ENCODE assay signal across 8 mouse cellular contexts in the genomic region with DNA sequence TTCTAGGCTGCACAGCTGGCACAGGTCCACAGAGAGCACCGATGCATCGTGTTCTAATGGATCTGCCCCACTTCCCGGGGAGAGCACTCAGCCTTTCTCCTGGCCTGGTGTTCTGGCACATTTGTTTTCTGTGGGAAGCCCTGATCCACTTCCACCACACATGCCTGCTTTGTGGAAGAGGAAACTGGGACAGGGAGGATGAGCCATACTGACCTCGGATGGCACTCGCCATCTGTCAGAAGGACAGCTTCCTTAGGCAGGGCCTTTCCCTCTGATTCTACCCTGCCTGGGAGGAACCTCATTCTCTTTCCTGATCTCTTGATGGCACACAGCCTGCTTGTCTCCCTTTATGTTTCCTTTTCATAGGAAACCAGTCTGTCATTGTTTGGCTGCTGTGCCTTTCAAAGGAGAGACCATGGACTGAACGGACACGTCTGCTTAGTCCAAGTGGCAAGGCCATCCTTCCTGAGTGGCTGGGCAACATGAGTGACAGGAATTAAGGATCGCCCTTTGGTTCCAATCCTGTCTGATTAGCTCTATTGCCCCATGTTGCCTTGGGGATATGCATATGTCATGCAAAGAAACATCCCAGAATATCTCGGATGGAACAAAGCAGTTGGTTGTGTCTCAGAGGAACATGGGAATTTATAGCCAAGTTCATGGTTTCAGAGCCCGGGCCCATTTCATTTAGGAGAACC. TPM values are rescaled to one million over a fixed set of nuclear protein-coding genes. Genes with fewer than 3 reads are reported as not detected.
DNase-seq lines count a peak whose midpoint lies in the region; ATAC-seq and TF ChIP-seq lines count a peak whose summit lies in the region.

No protein-coding gene starts in this region.

- no peak overlapping the region for H3K4me2 ChIP-seq in hindbrain, embryonic 11.5 days (replicated peaks; ENCODE audit: low read depth, low read length)
- no peak overlapping the region for H3K4me2 ChIP-seq in lung, postnatal 0 days (replicated peaks; ENCODE audit: low read depth, low read length)
- no peak overlapping the region for H3K4me2 ChIP-seq in heart, embryonic 12.5 days

- no peak overlapping the region for H3K9ac ChIP-seq in hindbrain, embryonic 11.5 days (ENCODE audit: low read depth, low read length)
- no peak overlapping the region for H3K9ac ChIP-seq in lung, postnatal 0 days (replicated peaks; ENCODE audit: low read depth)
- no peak overlapping the region for H3K9ac ChIP-seq in heart, embryonic 12.5 days

- DNase-seq in hindbrain, embryonic 10.5 days (ENCODE audit: low spot score), result no peak
- no peak for DNase-seq in hindbrain, embryonic 11.5 days (ENCODE audit: low spot score)
- DNase-seq in adrenal gland, postnatal 10 days, result peak; percentile 35
- DNase-seq in cerebellum, postnatal 14 days, result peak; percentile 74 to 80
- peak; percentile 63 for DNase-seq in lung, postnatal 0 days (ENCODE audit: low spot score)
- no peak for DNase-seq in spleen, postnatal 4 days (ENCODE audit: low spot score in 2 of 2)

- no peaks in the 10 kb centered on the region for H3K27me3 ChIP-seq in hindbrain, embryonic 10.5 days (ENCODE audit: insufficient read depth, poor library complexity, severe bottlenecking)
- no peaks in the 10 kb centered on the region for H3K27me3 ChIP-seq in hindbrain, embryonic 11.5 days (ENCODE audit: control insufficient read depth, insufficient read depth, low read length)
- H3K27me3 ChIP-seq in lung, postnatal 0 days (replicated peaks; ENCODE audit: insufficient read depth, low read length), result no peaks in the 10 kb centered on the region
- no peaks in the 10 kb centered on the region for H3K27me3 ChIP-seq in heart, embryonic 12.5 days (replicated peaks)

- no peak for TF ChIP-seq CTCF in lung, postnatal 0 days (IDR thresholded peaks at IDR 0.05)

- peaks cover 9% of the 10 kb centered on the region; the same call in 1 of the 2 replicates for H3K4me1 ChIP-seq in hindbrain, embryonic 10.5 days (replicated peaks)
- no peaks in the 10 kb centered on the region for H3K4me1 ChIP-seq in hindbrain, embryonic 11.5 days (replicated peaks; ENCODE audit: control insufficient read depth, insufficient read depth, low read length)
- peaks cover 3% of the 10 kb centered on the region; the same call in 1 of the 2 replicates for H3K4me1 ChIP-seq in lung, postnatal 0 days (ENCODE audit: insufficient read depth, low read depth, low read length)
- no peaks in the 10 kb centered on the region for H3K4me1 ChIP-seq in heart, embryonic 12.5 days (replicated peaks)

- no peak overlapping the region for H3K4me3 ChIP-seq in hindbrain, embryonic 10.5 days
- H3K4me3 ChIP-seq in hindbrain, embryonic 11.5 days (ENCODE audit: low read depth, low read length), result no peak overlapping the region
- no peak overlapping the region for H3K4me3 ChIP-seq in lung, postnatal 0 days (ENCODE audit: low read depth, low read length)
- H3K4me3 ChIP-seq in heart, embryonic 12.5 days, result no peak overlapping the region

- peaks cover 9% of the 10 kb centered on the region; the same call in 1 of the 2 replicates for H3K9me3 ChIP-seq in hindbrain, embryonic 10.5 days
- H3K9me3 ChIP-seq in hindbrain, embryonic 11.5 days (ENCODE audit: control insufficient read depth, low read length), result no peaks in the 10 kb centered on the region
- H3K9me3 ChIP-seq in lung, postnatal 0 days (ENCODE audit: low read length), result no peaks in the 10 kb centered on the region; the same call in 1 of the 2 replicates
- H3K9me3 ChIP-seq in heart, embryonic 12.5 days (replicated peaks), result 0 out of 2 replicates have a peak, but pooled peaks cover 8% of the 10 kb centered on the region

- H3K36me3 ChIP-seq in hindbrain, embryonic 10.5 days, result no peaks in the 10 kb centered on the region
- no peaks in the 10 kb centered on the region for H3K36me3 ChIP-seq in hindbrain, embryonic 11.5 days (ENCODE audit: control insufficient read depth, insufficient read depth, low read length)
- H3K36me3 ChIP-seq in lung, postnatal 0 days (ENCODE audit: insufficient read depth, low read length), result no peaks in the 10 kb centered on the region
- H3K36me3 ChIP-seq in heart, embryonic 12.5 days, result no peaks in the 10 kb centered on the region

- WGBS in hindbrain, embryonic 10.5 days, result 80% methylated on average over 10 of the region's 10 CpGs
- 78% methylated on average over 10 of the region's 10 CpGs for WGBS in hindbrain, embryonic 11.5 days
- 65% methylated on average over 10 of the region's 10 CpGs for WGBS in lung, postnatal 0 days
- whole genome bisulfite sequencing in heart, embryonic 12.5 days, result 82% methylated on average over 10 of the region's 10 CpGs

- no peak for TF ChIP-seq EP300 in lung, postnatal 0 days (IDR thresholded peaks at IDR 0.05)

- no peak; the same call in 1 of the 2 replicates for ATAC-seq in hindbrain, embryonic 11.5 days (ENCODE audit: low FRiP score)
- peak; percentile 85 for ATAC-seq in lung, postnatal 0 days
- no peak for ATAC-seq in heart, embryonic 12.5 days (ENCODE audit: insufficient number of reproducible peaks, low FRiP score)
- no peak for ATAC-seq in megakaryocyte, adult 5-6 weeks (ENCODE audit: poor library complexity, severe bottlenecking)

- H3K27ac ChIP-seq in hindbrain, embryonic 10.5 days, result 0 out of 2 replicates have a peak overlapping the region, but pooled peaks have one; percentile 36
- H3K27ac ChIP-seq in hindbrain, embryonic 11.5 days (ENCODE audit: low read depth, low read length), result no peak overlapping the region
- H3K27ac ChIP-seq in lung, postnatal 0 days (ENCODE audit: low read length), result no peak overlapping the region
- no peak overlapping the region for H3K27ac ChIP-seq in heart, embryonic 12.5 days (ENCODE audit: poor library complexity, severe bottlenecking)

RNA-seq across cellular contexts. Expression of a gene that starts 13.7 kb away (rescaled TPM):
- polyA plus RNA-seq in hindbrain, embryonic 10.5 days (2016; fragmentation: Nextera tagmentation; extraction: Ambion mirVana), result 2.4 and 2.6 TPM in 2 replicates
- polyA plus RNA-seq in hindbrain, embryonic 11.5 days (2014; fragmentation: Nextera tagmentation; extraction: Ambion mirVana), result 2.4 and 2.6 TPM in 2 replicates
- 10 to 100 TPM; 61.9 to 65.2 TPM for total RNA-seq in adrenal gland, postnatal 10 days (2021)
- 12.0 and 15.1 TPM in 2 replicates for polyA plus RNA-seq in lung, postnatal 0 days (2015; fragmentation: Nextera tagmentation; extraction: Ambion mirVana)
- polyA plus RNA-seq in heart, embryonic 12.5 days (2016; fragmentation: Nextera tagmentation; extraction: Ambion mirVana), result 7.3 and 7.5 TPM in 2 replicates
- 0.18 and 1.2 TPM in 2 replicates for total RNA-seq in megakaryocyte, adult 5-6 weeks (2015)
- total RNA-seq in megakaryocyte, adult 5-6 weeks (2017), result not detected in 2 replicates

Comparison
In these comparisons a context has a peak if more than half of its experiments do, and no peak if none do; other contexts are left out.
1. DNase-seq: peak in adrenal gland, postnatal 10 days (single experiment), cerebellum, postnatal 14 days (2 of 2) and lung, postnatal 0 days (single experiment); none in hindbrain, embryonic 10.5 days (single experiment), hindbrain, embryonic 11.5 days (single experiment) and spleen, postnatal 4 days (0 of 2).